Mouse (Mus musculus) heart, adult 18-20 months (tissue): ENCODE data around the gene H2-DMa. TPM values are rescaled to one million over a fixed set of nuclear protein-coding genes. Genes with fewer than 3 reads are reported as not detected.

Experiments used
- DNase-seq, 2 experiments: peaks; one replicate each; pipeline ENCODE4 v3.0.0; 2021 to 2022; ENCODE audit warnings: mixed read lengths in 1 of 2
- long read RNA-seq, 2 experiments: library from polyadenylated mRNA; stranded (forward); transcript quantifications; one replicate each; pipeline ENCODE4 v2.0.0; 2021
- total RNA-seq, 2 experiments: library from RNA; stranded (reverse); gene quantifications; 2 replicates each; pipeline ENCODE4 v1.2.3; 2021

H2-DMa gene
- total RNA-seq, result 1 to 10 TPM; 5.9 to 7.2 TPM
- long read RNA-seq, experiment 1, partial matches to known transcripts, result 0 of 4 reads
- long read RNA-seq, experiment 1, other reads (novel, unspliced or antisense), result 2 of 4 reads
- long read RNA-seq, experiment 2, partial matches to known transcripts, result 0 of 2 reads
- long read RNA-seq, experiment 2, other reads (novel, unspliced or antisense), result 0 of 2 reads

DNA sequence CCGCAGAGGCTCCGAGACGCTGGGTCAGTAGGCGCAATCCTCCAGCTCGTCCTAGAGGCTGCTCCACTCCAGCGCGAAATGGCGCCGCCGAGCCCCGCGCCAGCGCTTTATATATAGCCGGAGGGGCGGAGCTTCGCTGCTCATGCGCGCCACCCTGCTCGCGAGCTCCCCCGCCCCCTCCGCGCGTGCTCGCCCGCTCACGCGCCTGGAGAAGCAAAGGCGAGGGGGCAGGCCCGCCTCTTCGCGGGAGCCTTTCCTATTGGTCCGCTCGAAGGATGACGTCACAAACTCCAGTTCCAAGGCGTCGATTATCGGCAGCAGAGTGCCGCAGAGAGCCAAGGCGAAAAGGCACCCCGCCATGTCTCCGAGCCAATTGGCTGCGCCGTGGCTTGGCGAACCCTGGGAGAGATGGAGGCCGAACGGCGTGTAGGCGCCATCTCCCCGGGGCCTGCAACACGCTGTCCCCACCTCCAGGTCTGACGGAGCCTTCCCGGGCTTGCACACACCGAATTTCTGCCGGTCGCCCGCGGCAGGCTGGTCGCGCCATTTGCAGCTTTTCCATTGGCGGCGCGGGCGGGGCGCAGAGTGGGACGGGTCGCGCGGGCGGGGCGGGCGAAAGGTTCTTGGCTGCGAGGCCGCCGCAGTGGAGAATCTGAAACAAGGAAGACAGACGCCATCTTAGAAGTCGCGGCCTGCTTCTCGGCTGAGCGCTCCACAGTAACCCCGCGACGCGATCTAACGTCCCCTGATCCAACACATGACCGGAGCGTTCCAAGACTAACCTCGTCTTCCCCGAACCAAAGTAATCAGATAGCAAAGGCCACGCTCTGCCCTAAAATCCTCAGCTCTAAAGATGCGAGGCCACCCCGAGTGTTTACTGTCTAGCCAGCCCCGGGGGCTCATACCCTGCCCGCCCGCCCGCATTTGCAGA lies at the start of gene H2-DMa:
Gene H2-DMa, plus strand, starts transcription at position 293 of the 931 bp plus-strand sequence.
- DNase-seq, result peak; percentile 99 to 100

DNA sequence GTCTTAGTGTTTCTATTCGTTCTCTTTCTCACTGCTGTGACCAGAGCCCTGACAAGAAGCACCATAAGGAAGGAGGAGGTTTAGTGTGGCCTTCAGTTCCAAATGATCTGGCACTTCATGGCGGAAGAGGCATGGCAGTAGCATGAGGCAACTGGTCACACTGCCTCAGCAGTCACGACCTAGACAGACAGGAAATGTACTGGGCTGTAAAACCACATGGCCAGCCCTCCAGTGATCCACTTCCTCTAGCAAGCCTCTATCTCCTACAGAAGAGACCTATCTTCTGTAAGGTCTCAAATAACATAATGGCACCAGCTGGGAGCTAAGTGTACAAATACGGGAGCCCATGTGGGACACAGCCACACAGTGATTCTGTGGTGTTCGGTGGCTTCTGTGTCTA lies 47.2 kb upstream of the H2-DMa start:
- DNase-seq, result no peak

DNA sequence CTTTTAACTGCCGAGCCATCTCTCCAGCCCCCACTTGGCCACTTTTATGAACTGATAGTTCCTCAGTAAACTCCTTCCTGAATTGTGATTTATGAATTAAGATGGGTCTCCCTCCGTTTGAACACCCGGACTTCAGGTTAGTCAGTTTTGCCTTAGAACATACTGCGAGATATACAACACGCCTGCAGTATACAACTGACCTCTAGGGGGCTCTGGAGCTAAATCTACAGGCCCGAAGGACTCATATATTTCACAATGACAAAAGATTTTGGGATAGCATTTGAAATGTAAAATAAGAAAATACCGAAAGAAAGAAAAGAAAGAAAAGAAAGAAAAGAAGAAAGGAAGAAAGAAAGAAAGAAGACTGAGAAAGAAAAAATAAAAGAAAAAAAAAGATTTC lies 44.1 kb upstream of the H2-DMa start:
- DNase-seq, result peak; percentile 61 to 90

DNA sequence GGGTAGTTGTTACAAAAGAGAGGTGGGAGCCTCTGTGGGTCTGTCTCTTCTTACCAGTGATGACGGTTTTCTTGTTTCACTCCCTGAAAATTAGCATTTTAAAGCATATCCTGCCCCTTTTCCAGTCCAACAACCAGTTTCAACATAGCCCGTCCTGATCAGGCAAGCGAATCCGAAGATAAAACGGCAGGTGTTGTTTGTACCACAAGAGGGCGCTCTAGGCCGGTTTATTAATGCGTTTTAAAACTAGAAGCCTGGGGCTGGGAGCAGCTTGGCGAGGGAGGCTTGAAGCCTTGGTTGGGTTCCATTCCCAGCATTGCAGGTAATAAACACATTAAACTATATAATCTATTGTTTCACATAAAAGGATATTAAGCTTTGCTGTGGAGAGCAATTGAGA lies 41.8 kb upstream of the H2-DMa start:
- DNase-seq, result peak; percentile 54 to 84

DNA sequence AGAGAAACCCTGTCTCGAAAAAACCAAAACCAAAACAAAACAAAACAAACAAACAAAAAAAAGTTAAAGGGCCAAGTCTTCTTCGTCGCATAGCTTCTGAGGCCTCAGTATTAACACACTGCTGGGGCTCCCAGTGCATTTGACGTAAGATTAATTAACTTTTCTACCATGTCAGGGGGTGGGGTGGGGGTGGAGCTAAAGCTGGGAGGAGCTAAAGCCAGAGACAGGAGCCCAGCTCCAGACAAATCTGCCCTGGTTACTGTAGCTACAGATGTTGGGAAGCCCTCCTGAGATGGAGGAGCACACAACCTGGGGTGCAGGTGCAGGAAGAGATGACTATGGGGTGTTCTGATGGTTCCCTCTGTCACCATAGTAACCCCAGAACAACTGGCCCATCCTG lies 41.2 kb upstream of the H2-DMa start:
- no peak for DNase-seq

DNA sequence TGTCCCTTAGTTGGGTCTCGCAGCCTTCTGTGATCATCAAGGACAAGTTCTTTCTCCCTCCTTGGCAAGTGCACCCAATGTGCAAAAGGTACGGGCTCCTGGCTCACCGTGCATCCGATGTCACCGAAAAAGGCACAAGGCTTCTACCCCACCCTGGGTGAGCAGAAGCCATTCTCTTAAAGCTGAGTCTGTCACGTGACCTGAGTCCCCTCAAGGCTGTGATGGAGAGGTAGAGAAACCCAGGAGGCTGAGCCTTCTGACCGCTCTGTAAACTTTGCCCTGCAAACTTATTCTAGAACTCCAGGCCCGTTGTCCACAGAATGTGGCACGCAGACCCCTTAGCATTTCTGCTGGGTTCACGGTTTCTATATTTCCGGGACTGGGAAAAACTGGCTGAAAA lies 40.3 kb upstream of the H2-DMa start:
- no peak for DNase-seq

DNA sequence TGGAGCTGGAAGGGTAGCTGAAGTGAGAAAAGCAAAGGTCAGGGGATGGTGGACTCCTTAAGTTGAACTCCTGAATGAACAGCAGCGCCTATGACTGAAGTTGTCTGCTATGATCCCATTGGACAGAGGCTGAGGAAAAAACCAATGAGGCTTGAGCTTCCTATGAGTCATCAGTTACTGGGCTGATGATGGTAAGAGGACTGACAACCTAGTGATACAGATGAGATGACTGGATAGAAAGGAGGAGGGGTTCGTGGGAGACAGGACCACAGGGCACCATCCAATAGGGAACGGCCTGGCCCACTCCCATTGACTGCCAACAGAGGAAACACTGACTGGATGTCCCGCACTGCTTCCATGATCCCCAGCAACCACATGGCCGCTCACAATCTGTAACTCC lies 39.7 kb upstream of the H2-DMa start:
- peak in 1 of 2 experiments; percentile 59 for DNase-seq

DNA sequence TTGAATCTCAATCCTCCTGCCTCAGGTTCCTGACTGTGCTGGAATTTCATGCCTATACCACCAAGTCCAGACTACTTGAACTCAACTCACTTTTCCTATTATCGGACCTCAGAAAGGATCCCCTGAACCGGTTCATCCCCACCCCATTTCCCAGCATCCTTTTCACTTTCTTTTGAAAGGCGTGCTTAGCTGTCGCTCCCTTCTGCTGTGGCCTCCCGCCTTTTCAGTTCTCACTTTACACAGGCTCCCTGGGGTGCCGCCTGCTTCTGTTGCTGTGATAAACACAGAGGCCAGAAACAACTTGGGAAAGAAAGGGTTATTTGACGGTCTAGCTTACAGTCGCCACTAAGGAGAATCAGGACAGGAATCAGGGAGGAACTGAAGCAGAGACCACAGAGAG lies 36.2 kb upstream of the H2-DMa start:
- DNase-seq, result no peak

DNA sequence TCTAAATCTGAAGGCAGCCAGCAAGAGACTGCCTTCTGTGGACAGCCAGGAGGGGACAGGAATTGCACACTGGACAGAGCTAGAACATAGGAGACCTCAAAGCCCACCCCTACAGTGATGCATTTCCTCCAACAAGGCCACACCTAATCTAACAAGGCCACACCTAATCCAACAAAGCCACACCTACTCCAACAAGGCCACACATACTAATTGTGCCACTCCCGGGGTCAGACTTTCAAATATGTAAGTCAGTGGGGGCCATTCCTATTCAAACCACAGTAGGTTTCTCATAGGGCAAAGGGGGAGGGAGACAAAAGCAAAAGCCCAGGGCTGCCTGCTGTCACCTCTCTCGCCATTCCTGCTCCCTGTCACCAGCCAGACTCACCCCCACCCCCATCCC lies 32.0 kb upstream of the H2-DMa start:
- no peak for DNase-seq

DNA sequence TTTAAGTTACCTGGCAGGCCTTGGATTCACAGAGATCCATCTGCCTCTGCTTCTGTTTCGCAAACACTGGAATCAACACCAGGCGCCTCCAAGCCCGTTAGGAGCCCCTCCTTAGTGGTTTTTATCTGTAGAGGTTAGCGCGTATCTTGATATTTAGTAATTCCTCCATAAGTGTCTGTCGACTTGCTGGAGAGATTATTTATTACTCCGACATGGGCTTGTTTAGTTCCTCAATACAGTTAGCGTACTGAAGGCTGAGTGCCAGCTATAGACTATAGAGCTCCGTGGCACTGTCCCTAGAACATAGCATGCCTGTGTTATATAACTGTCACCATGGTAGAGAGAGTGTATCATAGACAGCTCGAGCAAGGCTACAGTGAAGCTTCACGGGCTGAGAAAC lies 31.2 kb upstream of the H2-DMa start:
- no peak for DNase-seq

DNA sequence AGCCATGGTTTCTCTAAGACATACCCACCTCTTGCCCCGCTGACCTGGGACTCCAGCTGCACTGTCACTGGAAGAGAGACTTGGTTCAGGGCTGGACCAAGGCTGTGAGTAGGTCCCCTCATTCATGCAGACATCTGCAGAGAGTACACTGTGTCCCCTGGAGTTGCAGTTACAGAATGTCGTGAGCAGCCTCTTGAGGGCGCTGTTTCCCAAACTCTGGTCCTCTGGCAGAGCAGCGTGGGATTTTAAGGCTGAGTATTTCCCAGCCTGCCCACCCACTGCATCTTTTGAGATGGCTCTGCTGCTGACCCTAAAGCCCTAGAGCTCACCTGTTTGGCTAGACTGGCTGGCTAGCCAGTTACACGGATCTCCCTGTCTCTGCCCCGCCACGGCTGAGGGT lies 28.4 kb upstream of the H2-DMa start:
- no peak for DNase-seq

DNA sequence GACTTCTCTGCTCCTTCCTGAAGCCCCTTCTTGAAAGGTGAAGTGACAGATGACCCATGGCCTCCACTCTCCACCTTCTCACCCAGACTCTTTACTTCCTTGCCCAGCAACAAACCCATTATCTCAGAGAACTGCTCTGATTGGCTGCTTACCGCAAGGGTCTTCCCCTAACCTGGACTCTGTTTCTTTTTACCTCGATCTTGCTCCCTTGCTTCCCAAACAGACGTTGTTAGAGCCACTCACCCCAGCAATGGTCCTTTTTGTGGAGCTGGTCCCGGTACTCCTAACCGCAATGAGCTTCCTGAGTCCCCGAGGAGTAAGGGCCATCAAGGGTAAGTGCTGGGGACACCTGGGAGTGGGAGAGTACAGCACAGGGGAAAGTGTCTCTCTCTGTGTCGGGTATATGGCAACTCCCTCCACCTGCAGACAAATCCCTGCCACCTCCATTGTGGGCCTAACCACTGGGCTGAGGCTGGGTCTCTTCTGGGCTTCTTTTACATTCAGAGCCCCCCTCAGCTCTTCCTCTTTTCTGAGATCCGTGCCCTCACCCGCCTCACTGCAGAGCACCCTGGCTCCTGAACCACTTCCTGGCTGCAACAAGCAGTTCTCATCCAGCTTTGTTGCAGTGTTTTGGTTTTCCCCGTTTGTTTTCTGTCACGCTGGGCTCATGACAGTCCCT lies 27.0 kb upstream of the H2-DMa start, which contains the start of gene H2-Oa:
Gene H2-Oa, plus strand, starts transcription at position 144 of the 679 bp plus-strand sequence.
- DNase-seq, result no peak

DNA sequence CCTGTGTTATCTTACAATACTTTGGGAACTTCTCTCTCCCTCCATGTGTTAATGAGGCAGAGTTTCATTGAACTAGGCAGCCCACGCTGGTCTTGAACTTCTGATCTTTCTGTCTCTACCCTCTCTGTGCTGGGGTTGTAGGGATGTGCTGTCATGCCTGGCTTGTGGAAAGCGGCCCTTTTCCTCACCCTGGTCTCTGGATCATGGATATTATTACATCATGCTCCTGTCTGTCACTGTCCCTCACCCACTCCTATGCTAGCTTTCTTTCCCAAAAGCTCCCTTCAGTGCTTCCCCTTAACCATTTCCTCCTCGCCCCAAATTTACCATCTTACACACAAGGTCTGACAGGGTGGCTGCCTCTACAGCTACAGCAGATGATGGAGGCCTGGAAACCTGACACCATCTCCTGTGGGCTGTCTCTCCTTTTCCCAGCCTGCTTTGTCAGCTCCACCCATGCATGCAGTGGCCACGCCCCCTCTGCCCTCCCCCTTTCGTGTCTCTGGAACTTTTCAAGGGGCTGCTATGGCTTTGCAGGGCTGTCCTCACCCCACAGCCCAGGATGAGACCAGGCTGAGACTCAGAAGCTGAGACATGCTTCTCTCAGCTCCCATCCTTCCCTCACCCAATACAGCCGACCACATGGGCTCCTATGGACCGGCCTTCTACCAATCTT lies 26.0 kb upstream of the H2-DMa start:
- DNase-seq, result no peak

DNA sequence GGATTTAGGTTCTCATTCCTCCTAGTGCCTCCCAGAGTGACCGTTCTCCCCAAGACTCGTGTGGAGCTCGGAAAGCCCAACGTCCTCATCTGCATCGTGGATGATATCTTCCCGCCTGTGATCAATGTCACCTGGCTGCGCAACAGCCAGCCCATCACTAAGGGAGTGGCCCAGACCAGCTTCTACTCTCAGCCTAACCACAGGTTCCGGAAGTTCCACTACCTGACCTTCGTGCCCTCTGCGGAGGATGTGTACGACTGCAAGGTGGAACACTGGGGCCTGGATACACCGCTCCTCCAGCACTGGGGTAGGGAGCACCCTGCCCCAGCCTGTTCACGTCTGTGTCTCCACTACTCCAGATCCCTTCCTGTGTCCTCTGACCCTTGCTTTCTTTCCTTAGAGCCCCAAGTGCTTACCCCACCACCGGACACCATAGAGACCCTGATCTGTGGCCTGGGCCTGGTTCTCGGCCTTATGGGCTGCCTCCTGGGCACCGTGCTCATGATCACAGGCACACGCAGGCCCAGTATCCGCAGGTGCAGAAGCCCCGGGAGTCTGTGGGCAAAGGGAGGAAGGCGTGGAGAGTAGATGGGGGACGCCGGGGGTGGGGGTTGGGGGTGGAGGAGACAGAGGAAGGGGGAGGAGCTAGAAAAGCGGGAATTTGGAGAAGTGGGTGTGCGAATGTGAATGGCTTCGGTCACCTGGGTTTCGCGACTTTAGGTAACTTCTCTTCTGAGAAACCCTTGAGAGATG lies 24.9 kb upstream of the H2-DMa start:
- DNase-seq, result no peak

DNA sequence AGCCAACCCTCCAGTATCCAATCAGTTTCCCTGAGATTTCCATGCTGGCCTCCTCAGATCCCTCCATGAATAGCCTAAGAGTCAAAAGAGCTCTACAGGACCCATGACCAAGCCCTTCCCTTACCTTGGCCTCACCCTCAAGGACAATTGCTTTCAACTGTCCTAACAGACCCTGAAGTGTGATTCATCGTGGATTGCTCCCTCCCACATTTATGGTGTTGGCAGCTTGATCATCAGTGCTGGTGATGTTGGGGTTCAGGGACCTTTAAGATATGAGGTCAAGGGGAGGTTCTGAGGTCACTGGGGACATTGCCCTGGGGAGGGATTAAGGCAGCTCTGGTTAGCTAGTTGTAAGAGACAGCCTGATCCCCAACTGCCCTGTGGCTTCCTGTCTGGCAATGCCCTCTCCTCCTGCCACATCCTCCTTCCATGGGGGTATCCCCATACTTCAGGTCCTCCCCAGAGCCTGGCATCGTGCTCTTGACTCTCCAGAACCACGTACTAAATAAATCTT lies 22.8 kb upstream of the H2-DMa start:
- DNase-seq, result no peak

DNA sequence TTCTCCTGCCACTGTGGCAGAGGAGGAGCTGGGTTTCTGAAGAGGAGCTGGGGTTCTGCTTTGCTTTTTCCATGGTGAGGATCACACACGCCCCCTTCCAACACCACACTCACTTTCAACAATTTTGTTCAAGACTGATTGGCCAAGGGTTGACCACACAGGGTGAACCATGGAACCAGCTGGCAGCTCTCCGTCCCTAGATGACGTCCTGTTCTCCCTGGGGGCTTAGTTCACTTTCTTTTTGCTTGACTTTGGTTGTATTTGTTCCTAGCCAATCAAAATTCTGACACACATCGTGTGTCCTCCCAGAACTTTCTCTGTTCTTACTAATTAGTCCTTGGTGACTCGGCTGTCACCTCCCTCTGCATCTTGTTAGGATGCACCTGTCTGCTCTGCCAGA lies 22.1 kb upstream of the H2-DMa start:
- DNase-seq, result no peak

DNA sequence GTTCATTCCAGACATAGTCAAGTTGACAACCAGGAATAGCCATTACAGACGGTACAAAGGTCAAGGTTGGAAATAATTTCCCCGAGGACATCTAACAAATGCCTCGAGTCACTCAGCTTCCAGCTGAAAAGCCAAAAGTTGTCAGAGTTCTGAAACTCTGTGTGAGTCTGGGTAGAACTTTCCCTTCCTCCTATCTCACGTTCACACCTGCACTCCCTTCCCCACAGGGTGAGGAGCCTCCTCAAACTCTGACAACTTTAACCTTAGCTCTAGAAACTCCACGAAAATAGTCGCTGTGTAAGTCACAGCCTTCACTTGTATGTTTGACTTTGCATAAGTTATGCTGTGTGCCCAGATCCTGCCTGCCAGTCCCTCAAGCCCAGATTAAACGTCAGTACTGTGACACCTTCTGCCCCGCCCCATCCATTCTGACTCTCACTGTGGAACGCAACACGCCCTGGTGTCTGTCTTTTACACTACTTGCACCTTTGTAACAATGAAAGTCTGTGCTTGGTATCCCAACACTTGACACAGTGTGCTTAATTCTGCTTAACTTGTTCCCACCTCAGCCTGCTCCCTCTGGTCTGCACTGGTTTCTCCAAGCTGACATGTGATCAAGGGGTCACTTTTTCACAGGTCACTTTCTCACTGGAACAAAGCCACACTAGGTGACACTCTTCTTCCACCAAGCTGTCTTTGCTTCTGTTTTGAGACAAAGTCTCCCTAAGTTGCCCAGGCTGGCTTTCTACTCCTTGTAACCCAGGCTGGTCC lies 20.4 kb upstream of the H2-DMa start:
- DNase-seq, result no peak

DNA sequence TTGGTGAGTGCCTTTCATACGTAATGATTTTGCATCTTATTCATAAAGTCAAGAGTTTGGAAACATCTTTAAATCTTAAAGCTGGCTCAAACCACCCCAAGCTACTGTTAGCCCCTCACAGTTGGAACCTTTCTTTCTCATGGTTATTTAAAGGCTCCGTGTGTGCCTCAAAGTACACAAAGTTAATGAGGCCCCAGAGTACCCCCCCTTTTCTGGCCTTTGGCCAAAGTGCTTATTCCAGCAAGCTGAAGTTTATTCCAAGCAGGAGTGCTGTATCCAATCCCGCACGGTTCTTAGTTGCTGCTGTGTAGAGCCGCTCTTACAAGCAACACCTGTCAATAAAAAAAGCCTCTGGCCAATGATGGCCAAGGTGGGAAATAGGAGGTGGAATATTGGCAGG lies 19.8 kb upstream of the H2-DMa start:
- DNase-seq, result no peak

DNA sequence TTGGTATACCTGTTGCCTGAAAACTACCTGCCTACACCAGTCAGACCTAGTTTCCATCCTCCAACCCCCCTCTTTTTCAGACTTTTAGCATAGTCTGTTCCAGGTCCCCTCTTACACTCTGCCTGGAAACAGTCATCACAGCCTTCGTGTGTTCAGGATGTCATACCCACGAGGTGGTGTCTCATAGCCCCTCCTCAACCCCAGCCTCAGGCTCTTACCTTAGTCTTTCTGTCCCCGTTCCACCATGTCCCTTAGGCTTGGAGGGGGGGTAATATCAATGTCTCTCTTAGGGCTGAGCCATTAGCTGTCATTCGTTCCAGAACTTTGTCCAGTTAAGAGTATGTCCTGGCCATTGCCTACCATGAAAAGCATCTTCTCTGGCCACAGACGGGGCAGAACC lies 18.2 kb upstream of the H2-DMa start:
- DNase-seq, result no peak

DNA sequence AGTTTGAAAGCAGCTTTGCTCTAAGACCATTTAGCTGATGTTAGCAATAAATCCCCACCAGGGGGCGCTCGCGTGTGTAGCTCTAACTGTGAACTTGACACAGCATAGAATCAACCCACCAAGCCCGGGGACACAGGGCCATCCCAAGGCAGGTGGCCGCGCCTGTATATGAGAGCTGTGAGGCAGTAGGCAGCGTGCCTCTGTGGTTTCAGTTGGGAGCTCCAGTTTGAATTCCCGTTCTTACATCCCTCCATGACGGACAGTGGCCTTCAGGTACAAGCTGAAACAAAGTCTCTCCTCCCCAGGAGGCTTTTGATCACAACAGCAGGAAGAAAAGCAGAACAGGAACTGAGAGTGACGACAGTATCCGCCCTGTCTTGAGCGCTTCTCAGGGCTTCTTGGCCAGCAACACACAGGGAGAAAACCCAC lies 17.7 kb upstream of the H2-DMa start:
- peak; percentile 91 to 99 for DNase-seq

DNA sequence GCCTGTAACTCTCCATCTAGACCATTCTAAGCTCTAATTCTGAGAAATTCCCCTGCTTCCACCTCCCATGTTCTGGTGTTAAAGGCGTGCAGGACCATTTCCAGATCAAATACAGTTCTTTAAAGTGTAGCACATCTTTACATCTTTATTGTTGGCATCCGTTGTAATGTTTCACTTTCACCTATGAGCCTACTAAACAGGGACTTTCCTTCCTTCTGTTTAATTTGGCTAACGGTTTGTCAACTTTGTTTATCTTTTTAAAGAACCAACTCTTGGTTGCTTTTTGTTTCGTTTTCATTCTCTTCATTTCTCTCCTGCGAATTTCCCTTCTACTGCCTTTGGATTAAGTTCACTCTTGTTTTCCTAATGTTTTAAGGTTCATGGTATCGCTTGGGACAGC lies 16.5 kb upstream of the H2-DMa start:
- DNase-seq, result no peak
